In the genomic region with DNA sequence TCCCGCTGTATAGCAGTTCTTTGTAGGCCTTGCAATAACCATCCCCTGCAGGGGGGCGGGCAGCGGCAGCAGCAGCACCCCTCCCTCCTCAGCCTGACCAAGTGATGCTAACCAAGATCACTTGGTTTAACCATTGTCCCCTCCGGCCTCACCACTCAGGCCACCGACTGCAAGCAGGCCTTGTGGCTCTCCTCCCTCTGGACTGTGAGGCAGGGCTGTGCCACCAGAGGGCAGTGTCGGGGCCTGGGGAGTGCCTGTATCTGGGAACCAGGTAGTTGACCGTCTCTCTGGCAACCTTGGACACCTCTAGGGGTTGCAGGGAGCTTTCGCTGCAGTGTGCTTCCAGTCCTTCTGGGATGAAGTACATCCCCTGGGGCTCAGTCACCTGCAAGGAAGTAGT, we compare ENCODE assay signal across 9 mouse cellular contexts.
DNase-seq lines count a peak whose midpoint lies in the region; ATAC-seq lines count a peak whose summit lies in the region.
"Had no signal": no experiment of that assay in that cellular context is flagged by ENCODE, and none has a peak within 500 bp of the region (broad histone marks: within the 10 kb centered on the region; RNA-seq: fewer than 3 reads in every experiment).

No protein-coding gene starts in this region.

- 40% methylated on average over 8 of the region's 8 CpGs for WGBS in forebrain, embryonic 10.5 days
- 29% methylated on average over 8 of the region's 8 CpGs for WGBS in forebrain, embryonic 12.5 days

- H3K9me3 ChIP-seq in forebrain, embryonic 10.5 days: no peaks in the 10 kb centered on the region
- H3K9me3 ChIP-seq in forebrain, embryonic 12.5 days: no peaks in the 10 kb centered on the region
- H3K9me3 ChIP-seq: liver, embryonic 15.5 days had no signal

- no peaks in the 10 kb centered on the region for H3K36me3 ChIP-seq in forebrain, embryonic 10.5 days (replicated peaks)
- no peaks in the 10 kb centered on the region for H3K36me3 ChIP-seq in forebrain, embryonic 12.5 days (replicated peaks)
- H3K36me3 ChIP-seq in splenic B cell, adult 2 months (ENCODE audit: control insufficient read depth, insufficient read depth, low read length, poor library complexity, severe bottlenecking): no peaks in the 10 kb centered on the region
- H3K36me3 ChIP-seq: liver, embryonic 15.5 days had no signal

- no peak for ATAC-seq in forebrain, embryonic 12.5 days (ENCODE audit: low FRiP score)

- H3K27ac ChIP-seq in forebrain, embryonic 10.5 days: no peak overlapping the region
- H3K27ac ChIP-seq in forebrain, embryonic 12.5 days: no peak overlapping the region
- H3K27ac ChIP-seq: liver, embryonic 15.5 days had no signal

- intact Hi-C loops in heart, postnatal 10 days (cut with DNase I): loop anchor here (1.0 to 2.0 kb wide), 2 partner anchors 67 to 96 kb away; no protein-coding TSS in a partner anchor

- H3K4me2 ChIP-seq in forebrain, embryonic 12.5 days: no peak overlapping the region
- H3K4me2 ChIP-seq: liver, embryonic 15.5 days had no signal

- DNase-seq in forebrain, embryonic 10.5 days (ENCODE audit: extremely low spot score, low spot score): peak; percentile 76
- DNase-seq in adrenal gland, adult 2 months: peak; percentile 82
- DNase-seq in embryo, embryonic 10 days (ENCODE audit: low spot score): peak; percentile 81
- peak; percentile 84 to 93 for DNase-seq in heart, postnatal 10 days
- DNase-seq in layer of hippocampus, postnatal 14 days (ENCODE audit: low spot score in 2 of 2): peak; percentile 55 to 70
- peak; percentile 69 for DNase-seq in mesoderm, embryonic 11.5 days (ENCODE audit: low read depth, low spot score)
- DNase-seq in splenic B cell, adult 2 months (ENCODE audit: low read depth, low spot score): peak; percentile 48

- H3K4me3 ChIP-seq in forebrain, embryonic 10.5 days: no peak overlapping the region
- H3K4me3 ChIP-seq in forebrain, embryonic 12.5 days (replicated peaks): no peak overlapping the region
- H3K4me3 ChIP-seq: liver, embryonic 15.5 days had no signal

- no peaks in the 10 kb centered on the region for H3K27me3 ChIP-seq in forebrain, embryonic 10.5 days (ENCODE audit: poor library complexity, severe bottlenecking)
- 0 out of 2 replicates have a peak, but pooled peaks cover 2% of the 10 kb centered on the region for H3K27me3 ChIP-seq in forebrain, embryonic 12.5 days
- no peaks in the 10 kb centered on the region for H3K27me3 ChIP-seq in splenic B cell, adult 2 months (ENCODE audit: control insufficient read depth, insufficient read depth, low read length, poor library complexity, severe bottlenecking)
- H3K27me3 ChIP-seq: liver, embryonic 15.5 days had no signal

- H3K4me1 ChIP-seq in forebrain, embryonic 10.5 days: peaks cover under 1% of the 10 kb centered on the region; the same call in 1 of the 2 replicates
- H3K4me1 ChIP-seq in forebrain, embryonic 12.5 days: no peaks in the 10 kb centered on the region
- H3K4me1 ChIP-seq: liver, embryonic 15.5 days had no signal

- H3K9ac ChIP-seq in forebrain, embryonic 12.5 days: no peak overlapping the region
- H3K9ac ChIP-seq: liver, embryonic 15.5 days had no signal
